20 mouse cellular contexts compared by ENCODE assay signal in the genomic region with DNA sequence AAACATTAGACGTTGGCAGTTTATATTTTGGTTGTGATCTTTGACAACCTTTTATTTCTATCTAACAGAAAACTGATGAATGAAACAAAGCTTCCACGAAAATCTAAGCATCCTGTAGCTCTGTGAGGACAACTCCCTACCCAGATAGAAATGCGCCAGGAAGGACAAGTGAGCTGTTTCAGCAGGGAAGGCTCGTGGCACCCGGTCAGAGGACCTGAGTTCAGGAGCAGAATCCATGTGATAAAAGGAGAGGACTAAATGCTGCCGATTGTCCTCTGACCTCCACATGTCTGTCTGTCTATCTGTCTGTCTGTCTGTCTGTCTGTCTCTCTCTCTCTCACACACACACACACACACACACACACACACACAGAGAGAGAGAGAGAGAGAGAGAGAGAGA.
DNase-seq lines count a peak whose midpoint lies in the region; ATAC-seq and TF ChIP-seq lines count a peak whose summit lies in the region.
"Had no signal": no experiment of that assay in that cellular context is flagged by ENCODE, and none has a peak within 500 bp of the region (broad histone marks: within the 10 kb centered on the region; RNA-seq: fewer than 3 reads in every experiment).

No protein-coding gene starts in this region.

- TF ChIP-seq POLR2A in MEL (IDR thresholded peaks at IDR 0.05; ENCODE audit: control insufficient read depth in 1 of 2, insufficient read depth in 1 of 2, low read depth in 1 of 2, low read length in 2 of 2, poor library complexity in 1 of 2), result no peak

- H3K79me2 ChIP-seq in MEL (ENCODE audit: control insufficient read depth, insufficient read depth, low read length, poor library complexity), result no peaks in the 10 kb centered on the region; the same call in 1 of the 2 replicates

- H3K36me3 ChIP-seq in kidney, embryonic 14.5 days (ENCODE audit: control insufficient read depth, insufficient read depth, low read length), result no peaks in the 10 kb centered on the region
- peaks cover 0 to 13% of the 10 kb centered on the region in 2 experiments; a peak in 2 of 4 replicates for H3K36me3 ChIP-seq in MEL (ENCODE audit: control insufficient read depth in 1 of 2, insufficient read depth in 2 of 2, low read length in 2 of 2)
- H3K36me3 ChIP-seq in liver, embryonic 12.5 days, result no peaks in the 10 kb centered on the region
- H3K36me3 ChIP-seq: forebrain, embryonic 12.5 days; limb, embryonic 12.5 days had no signal

- no peak overlapping the region for H3K4me3 ChIP-seq in kidney, embryonic 14.5 days (ENCODE audit: low read length)
- H3K4me3 ChIP-seq in MEL (ENCODE audit: control insufficient read depth in 1 of 2, insufficient read depth in 1 of 2, low read depth in 2 of 2, low read length in 2 of 2), result peak overlapping the region; percentile 1 to 38; a peak in 2 of 4 replicates
- no peak overlapping the region for H3K4me3 ChIP-seq in liver, embryonic 12.5 days
- H3K4me3 ChIP-seq: embryonic facial prominence, embryonic 10.5 days; forebrain, embryonic 12.5 days; left cerebral cortex, adult 2 months; limb, embryonic 12.5 days had no signal

- TF ChIP-seq EP300 in MEL (IDR thresholded peaks at IDR 0.05; ENCODE audit: low read depth in 1 of 2, low read length in 2 of 2), result no peak

- H3K4me1 ChIP-seq in kidney, embryonic 14.5 days (ENCODE audit: control insufficient read depth, insufficient read depth, low read length), result peaks cover 25% of the 10 kb centered on the region
- peaks cover 8 to 9% of the 10 kb centered on the region in 2 experiments for H3K4me1 ChIP-seq in MEL (ENCODE audit: control insufficient read depth in 1 of 2, insufficient read depth in 2 of 2, low read length in 2 of 2)
- peaks cover 45% of the 10 kb centered on the region for H3K4me1 ChIP-seq in liver, embryonic 12.5 days
- H3K4me1 ChIP-seq: forebrain, embryonic 12.5 days had no signal

- no peaks in the 10 kb centered on the region for H3K27me3 ChIP-seq in kidney, embryonic 14.5 days (ENCODE audit: control insufficient read depth, insufficient read depth, low read length)
- H3K27me3 ChIP-seq in MEL (ENCODE audit: control insufficient read depth in 1 of 2, insufficient read depth in 2 of 2, low read length in 2 of 2), result no peaks in the 10 kb centered on the region
- H3K27me3 ChIP-seq in liver, embryonic 12.5 days (replicated peaks), result no peaks in the 10 kb centered on the region
- H3K27me3 ChIP-seq: forebrain, embryonic 12.5 days; limb, embryonic 12.5 days had no signal

- H3K4me2 ChIP-seq in kidney, embryonic 14.5 days (replicated peaks; ENCODE audit: low read depth, low read length), result no peak overlapping the region
- H3K4me2 ChIP-seq in liver, embryonic 12.5 days, result peak overlapping the region; percentile 67
- H3K4me2 ChIP-seq: forebrain, embryonic 12.5 days; limb, embryonic 12.5 days had no signal

- intact Hi-C loops in heart, postnatal 36 days (cut with DNase I), result loop anchor here (10.0 kb wide), 1 partner anchor 162 kb away; no protein-coding TSS in a partner anchor

- no peak for TF ChIP-seq CTCF in MEL (IDR thresholded peaks at IDR 0.05 in 2 of 3, conservative IDR thresholded peaks at IDR 0.05 in 1 of 3; ENCODE audit: control insufficient read depth in 1 of 3, insufficient read depth in 1 of 3, low read depth in 2 of 3, low read length in 3 of 3, poor library complexity in 1 of 3, severe bottlenecking in 1 of 3)

- WGBS in kidney, embryonic 14.5 days, result 73% methylated on average over 6 of the region's 6 CpGs
- 49% methylated on average over 6 of the region's 6 CpGs for WGBS in liver, embryonic 12.5 days (ENCODE audit: insufficient replicate concordance)

- H3K9me3 ChIP-seq in kidney, embryonic 14.5 days (ENCODE audit: control insufficient read depth, low read length), result 0 out of 2 replicates have a peak, but pooled peaks cover 3% of the 10 kb centered on the region
- H3K9me3 ChIP-seq in MEL (replicated peaks; ENCODE audit: insufficient read depth, low read length), result no peaks in the 10 kb centered on the region
- H3K9me3 ChIP-seq in liver, embryonic 12.5 days (replicated peaks), result no peaks in the 10 kb centered on the region
- H3K9me3 ChIP-seq: embryonic facial prominence, embryonic 10.5 days; forebrain, embryonic 12.5 days had no signal

- ATAC-seq in kidney, embryonic 14.5 days (ENCODE audit: low FRiP score, low TSS enrichment), result no peak
- no peak for ATAC-seq in liver, embryonic 12.5 days
- ATAC-seq in frontal cortex, adult (ENCODE audit: low TSS enrichment), result no peak
- ATAC-seq: activated CD4-positive, CD25-positive, alpha-beta regulatory T cell, adult 4 months; CD4-positive, CD25-positive, alpha-beta regulatory T cell, adult 4 months; hindbrain, postnatal 0 days; midbrain, embryonic 16.5 days had no signal

- DNase-seq in heart, adult 11 months, result peak; percentile 62
- no peak for DNase-seq in heart, postnatal 36 days
- DNase-seq in kidney, adult 18-20 months, result no peak
- DNase-seq in MEL (ENCODE audit: low read depth, low spot score), result peak; percentile 52
- DNase-seq in left cerebral cortex, adult 11 months (ENCODE audit: low spot score), result no peak
- DNase-seq: adrenal gland, postnatal 10 days; cerebellum, adult 9-10 months; gastrocnemius, postnatal 14 days; thymus, adult 2 months had no signal

- TF ChIP-seq RAD21 in MEL (IDR thresholded peaks at IDR 0.05; ENCODE audit: low read depth, low read length), result no peak

- H3K27ac ChIP-seq in kidney, embryonic 14.5 days (ENCODE audit: low read depth, low read length), result peak overlapping the region; percentile 77; the same call in 1 of the 2 replicates
- peak overlapping the region; percentile 99 for H3K27ac ChIP-seq in MEL (ENCODE audit: control insufficient read depth, low read depth, low read length)
- peak overlapping the region; percentile 94 for H3K27ac ChIP-seq in liver, embryonic 12.5 days
- H3K27ac ChIP-seq: forebrain, embryonic 12.5 days; hindbrain, postnatal 0 days; left cerebral cortex, adult 2 months; limb, embryonic 12.5 days had no signal

- no peak overlapping the region for H3K9ac ChIP-seq in kidney, embryonic 14.5 days (ENCODE audit: low read depth, low read length)
- H3K9ac ChIP-seq in MEL (ENCODE audit: control insufficient read depth, low read depth, low read length, poor library complexity, severe bottlenecking), result peak overlapping the region; percentile 49
- H3K9ac ChIP-seq in liver, embryonic 12.5 days, result peak overlapping the region; percentile 14; the same call in 1 of the 2 replicates
- H3K9ac ChIP-seq: forebrain, embryonic 12.5 days; limb, embryonic 12.5 days had no signal

TF ChIP-seq in MEL, 35 proteins besides CTCF, POLR2A, EP300 and RAD21:
- TF ChIP-seq TAL1 (IDR thresholded peaks at IDR 0.05; ENCODE audit: low read length) (no peak), KAT2A (conservative IDR thresholded peaks at IDR 0.05; ENCODE audit: low read depth, low read length) (no peak), MYC (IDR thresholded peaks at IDR 0.05; ENCODE audit: low read depth, low read length) (no peak), NRF1 (IDR thresholded peaks at IDR 0.05; ENCODE audit: insufficient read depth, low read depth, low read length, poor library complexity, severe bottlenecking) (no peak), ZNF384 (IDR thresholded peaks at IDR 0.05; ENCODE audit: low read depth, low read length) (no peak)
TF ChIP-seq in MEL: peak in this region for 0.

Comparison
In these comparisons a context has a peak if more than half of its experiments do, and no peak if none do; other contexts are left out.
1. DNase-seq: peak in heart, adult 11 months (single experiment) and MEL (single experiment); none in heart, postnatal 36 days (0 of 2), kidney, adult 18-20 months (single experiment) and left cerebral cortex, adult 11 months (single experiment).
2. H3K4me3 ChIP-seq: peak in MEL (2 of 2); none in kidney, embryonic 14.5 days (single experiment) and liver, embryonic 12.5 days (single experiment).
3. Peak in every context shown above with its lines, with median percentiles within 50 percentile points of each other: H3K27ac ChIP-seq.